Mouse (Mus musculus) C2C12 (cell line): Measurements from ENCODE around the gene Arfgap3.

ENCODE experiments used
- CEBPB ChIP-seq: IDR thresholded peaks from one replicate; pipeline ENCODE4 v1.6.1; 2011; ENCODE audit warnings: low read depth, mild to moderate bottlenecking, control low read depth, moderate library complexity
- CTCF ChIP-seq: IDR thresholded peaks from one replicate; pipeline ENCODE4 v1.5.1; 2011; ENCODE audit not compliant: control insufficient read depth, insufficient read depth, insufficient read length
- FOSL1 ChIP-seq: IDR thresholded peaks from one replicate; pipeline ENCODE4 v1.8.0; 2011; ENCODE audit warnings: mild to moderate bottlenecking, low read length; ENCODE audit not compliant: poor library complexity, insufficient read depth, severe bottlenecking
- MAX ChIP-seq: IDR thresholded peaks from one replicate; pipeline ENCODE4 v1.6.1; 2011; ENCODE audit warnings: mild to moderate bottlenecking, control low read depth
- MYOD1 ChIP-seq: IDR thresholded peaks from one replicate; pipeline ENCODE4 v1.6.1; 2011; ENCODE audit warnings: low read depth; ENCODE audit not compliant: control insufficient read depth, insufficient read length
- MYOG ChIP-seq: IDR thresholded peaks from one replicate; pipeline ENCODE4 v1.6.1; 2011; ENCODE audit not compliant: control insufficient read depth, insufficient read length; ENCODE audit errors: extremely low read depth
- USF1 ChIP-seq: IDR thresholded peaks from one replicate; pipeline ENCODE4 v1.6.1; 2011; ENCODE audit warnings: low read depth, mild to moderate bottlenecking, control low read depth, moderate library complexity

GRCm38 (mm10) chr15:83293706-83294645, 56.1 kb downstream of the Arfgap3 start:
- TF ChIP-seq CTCF (no peak), CEBPB (no peak), MAX (no peak), MYOD1 (no peak), USF1 (no peak), MYOG (no peak), FOSL1 (no peak)
